Mouse (Mus musculus) activated CD4-positive, CD25-positive, alpha-beta regulatory T cell, adult 4 months (primary cell): ENCODE data around the gene Ntng1. TPM values are rescaled to one million over a fixed set of nuclear protein-coding genes. Genes with fewer than 3 reads are reported as not detected.

Source experiments
- ATAC-seq: one replicate; pipeline ENCODE4 v1.8.0; 2017
- polyA plus RNA-seq, 2 experiments: library from polyadenylated mRNA; unstranded; fragments of 100-300 nt; shearing (Covaris generic); gene quantifications; one replicate each; pipeline ENCODE4 v1.2.1; 2017

The Ntng1 gene
- not detected for polyA plus RNA-seq

GRCm38 (mm10) chr3:110143206-110144061 lies at the start of gene Ntng1:
Gene Ntng1, minus strand, starts transcription at chr3:110144011.
- no peak for ATAC-seq

DNA sequence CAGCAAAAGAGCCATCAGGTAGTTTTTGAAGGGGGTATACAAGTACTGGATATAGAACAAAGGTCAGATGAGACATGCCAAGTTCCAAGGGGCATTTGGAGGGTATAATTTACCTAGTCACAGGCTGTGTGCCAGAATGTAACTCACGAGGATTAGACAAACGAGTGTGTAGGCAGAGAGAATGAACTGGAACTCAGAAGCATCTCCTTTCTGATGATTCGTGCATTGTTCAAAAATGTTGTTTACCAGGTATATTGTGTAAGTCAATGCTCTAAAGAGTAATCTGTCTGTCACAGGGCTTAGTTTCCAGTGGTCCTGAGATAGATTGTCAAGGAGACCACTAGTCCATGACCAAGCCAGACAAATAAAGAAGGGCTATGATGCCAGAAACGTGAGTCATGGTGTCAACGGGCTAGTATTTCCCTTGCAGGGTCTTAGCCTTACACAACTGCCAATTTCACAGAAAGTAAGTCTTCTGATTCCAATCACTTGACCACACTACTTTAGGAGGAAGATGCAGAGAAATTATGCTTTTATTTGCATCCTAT lies 43.7 kb upstream of the Ntng1 start:
- no peak for ATAC-seq

GRCm38 (mm10) chr3:110149089-110149488 lies 5.3 kb upstream of the Ntng1 start:
- ATAC-seq: no peak

GRCm38 (mm10) chr3:110144301-110145055 lies 667 bp upstream of the Ntng1 start:
- ATAC-seq: no peak

GRCm38 (mm10) chr3:110142314-110143205 lies 1.3 kb downstream of the Ntng1 start:
- ATAC-seq: no peak

GRCm38 (mm10) chr3:110141351-110142302 lies 2.2 kb downstream of the Ntng1 start:
- ATAC-seq: peak; percentile 49

- ATAC-seq: no peak
Measured at GRCm38 (mm10) chr3:110136115-110136514, 7.7 kb downstream of the Ntng1 start.

- ATAC-seq: no peak
Measured at GRCm38 (mm10) chr3:110133150-110133549, 10.7 kb downstream of the Ntng1 start.

GRCm38 (mm10) chr3:110132289-110132688 lies 11.5 kb downstream of the Ntng1 start:
- no peak for ATAC-seq

DNA sequence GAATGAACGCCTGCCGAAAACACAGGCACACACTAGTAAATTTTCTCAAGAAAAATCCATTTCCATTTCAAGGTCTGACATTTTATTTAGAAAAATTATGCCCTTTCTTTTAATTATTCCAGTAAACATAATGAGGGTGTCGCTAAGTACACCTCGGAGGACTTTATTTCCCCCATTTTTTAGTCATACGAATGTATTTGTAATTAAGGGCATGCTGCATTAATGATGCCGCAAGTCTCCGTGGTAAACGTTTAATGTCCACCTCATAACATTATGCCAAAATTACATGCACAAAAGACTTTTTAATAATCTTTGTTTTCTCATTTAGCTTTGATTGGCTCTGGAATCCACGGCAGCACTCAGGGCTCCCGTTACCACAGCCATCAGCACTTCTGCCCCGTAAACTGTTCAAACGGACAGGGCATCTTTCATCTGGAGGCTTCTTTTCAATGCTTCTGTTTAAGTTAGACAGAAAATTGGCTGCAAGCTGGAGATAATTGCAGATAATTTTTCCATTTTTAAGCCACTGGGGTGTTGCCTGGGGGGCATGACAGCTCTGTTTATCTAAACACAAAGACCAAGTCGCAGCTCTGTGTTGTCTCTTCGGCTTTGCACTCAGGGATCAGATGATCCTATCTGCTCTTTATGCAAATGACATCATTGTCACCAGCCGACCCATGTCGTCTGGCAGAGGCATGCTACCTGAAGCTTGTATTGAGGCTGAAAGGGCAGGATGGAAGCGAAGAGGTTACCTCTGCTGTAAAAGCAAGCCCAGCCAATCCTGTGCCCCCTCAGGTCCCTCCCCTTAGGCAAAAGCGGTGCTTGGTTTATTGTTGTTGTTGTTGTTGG lies 12.5 kb downstream of the Ntng1 start:
- no peak for ATAC-seq

GRCm38 (mm10) chr3:110129607-110130006 lies 14.2 kb downstream of the Ntng1 start:
- ATAC-seq: no peak

- no peak for ATAC-seq
Measured at GRCm38 (mm10) chr3:110105982-110106381, 37.8 kb downstream of the Ntng1 start.

DNA sequence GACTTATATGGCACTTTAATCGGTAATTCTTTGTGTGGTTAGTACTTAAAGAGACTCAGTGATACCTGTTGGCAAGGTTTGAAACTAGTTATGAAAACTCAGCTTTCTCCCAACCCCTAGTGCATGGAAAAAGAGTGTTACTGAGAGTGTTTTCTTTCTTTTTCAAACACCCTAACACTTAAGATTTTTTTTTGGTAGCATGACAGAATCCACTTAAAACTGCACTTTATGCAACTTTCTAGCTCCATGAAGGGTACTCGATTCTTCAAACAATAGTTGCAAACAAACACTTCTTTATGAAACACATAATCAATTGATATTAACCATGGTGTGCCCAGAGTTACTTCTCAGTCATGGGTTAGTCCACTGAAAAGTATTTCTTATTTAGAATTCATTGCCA lies 49.4 kb downstream of the Ntng1 start:
- no peak for ATAC-seq

- ATAC-seq: no peak
Measured at GRCm38 (mm10) chr3:110094003-110094402, 49.8 kb downstream of the Ntng1 start.

DNA sequence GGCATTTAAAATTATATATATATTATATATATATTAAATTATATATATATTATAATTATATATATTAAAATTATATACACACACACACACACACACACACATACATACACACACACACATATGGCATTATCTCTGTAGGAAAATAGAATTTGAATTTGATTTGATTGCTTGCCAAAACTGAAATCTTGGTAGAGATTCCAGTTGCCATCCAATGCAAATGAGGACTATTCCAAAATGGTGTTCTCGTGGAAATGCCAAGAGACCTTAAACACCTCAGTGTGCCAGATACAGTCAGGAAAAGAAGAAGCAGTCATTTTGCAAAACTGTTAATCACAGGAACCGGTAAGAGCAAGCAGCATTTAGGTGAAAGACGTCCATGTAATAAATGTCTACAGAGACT lies 51.3 kb downstream of the Ntng1 start:
- ATAC-seq: no peak

GRCm38 (mm10) chr3:110087189-110087588 lies 56.6 kb downstream of the Ntng1 start:
- no peak for ATAC-seq

- ATAC-seq: no peak
Measured at GRCm38 (mm10) chr3:110085336-110085735, 58.5 kb downstream of the Ntng1 start.

DNA sequence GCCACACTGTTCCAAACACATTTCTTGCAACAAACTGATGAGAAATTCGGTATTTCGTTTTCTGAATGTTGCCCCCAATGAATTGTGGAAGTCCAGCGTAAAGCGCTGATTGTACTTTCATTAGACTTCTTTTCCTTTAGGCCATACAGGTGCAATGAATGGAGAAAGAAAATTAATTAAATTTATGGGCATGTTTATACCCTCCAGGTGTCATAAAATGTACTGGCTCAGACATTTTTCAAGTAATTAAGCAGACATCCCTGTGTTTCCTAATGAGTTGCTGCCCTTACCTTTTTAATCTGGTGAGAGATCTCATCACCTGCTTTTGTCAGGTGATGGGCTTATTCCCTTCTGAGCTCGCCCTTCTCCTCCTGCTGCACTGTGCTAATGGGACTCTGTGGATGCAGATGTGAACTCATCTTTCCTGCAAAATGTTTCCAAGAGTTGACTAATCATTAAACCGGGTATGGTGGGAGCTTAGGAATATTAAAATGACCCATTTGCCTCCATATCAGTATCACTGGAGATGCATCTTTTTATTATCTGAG lies 79.0 kb downstream of the Ntng1 start:
- no peak for ATAC-seq

- no peak for ATAC-seq
Measured at GRCm38 (mm10) chr3:110055915-110056314, 87.9 kb downstream of the Ntng1 start.

DNA sequence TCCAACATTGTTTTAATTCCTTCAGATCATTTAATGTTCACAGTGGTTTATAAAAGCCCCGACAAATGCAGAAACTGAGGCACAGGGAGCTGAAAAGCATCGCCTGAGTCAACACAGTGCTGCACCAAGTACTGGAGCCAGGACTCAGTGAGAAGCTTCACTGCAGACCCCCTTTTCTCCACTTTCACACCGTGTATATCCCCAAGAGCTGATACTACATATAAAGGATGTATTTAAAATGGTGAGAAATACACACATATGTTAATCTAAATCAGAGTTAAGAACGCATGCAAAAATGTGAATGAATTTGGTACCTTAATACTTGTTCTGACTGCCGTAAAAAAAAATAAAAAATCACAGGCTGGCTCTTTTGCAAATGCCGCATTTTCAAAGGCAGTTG lies 88.4 kb downstream of the Ntng1 start:
- ATAC-seq: no peak
